Mouse (Mus musculus): ENCODE measurements around the gene Ring1.
A peak's percentile ranks its signal among the peaks of the same experiment; 100 is the strongest.

Ring1 gene

GRCm38 (mm10) chr17:33982136-33982535 is 42.3 kb downstream of the Ring1 start:
- DNase-seq: peak; percentile 64

DNA sequence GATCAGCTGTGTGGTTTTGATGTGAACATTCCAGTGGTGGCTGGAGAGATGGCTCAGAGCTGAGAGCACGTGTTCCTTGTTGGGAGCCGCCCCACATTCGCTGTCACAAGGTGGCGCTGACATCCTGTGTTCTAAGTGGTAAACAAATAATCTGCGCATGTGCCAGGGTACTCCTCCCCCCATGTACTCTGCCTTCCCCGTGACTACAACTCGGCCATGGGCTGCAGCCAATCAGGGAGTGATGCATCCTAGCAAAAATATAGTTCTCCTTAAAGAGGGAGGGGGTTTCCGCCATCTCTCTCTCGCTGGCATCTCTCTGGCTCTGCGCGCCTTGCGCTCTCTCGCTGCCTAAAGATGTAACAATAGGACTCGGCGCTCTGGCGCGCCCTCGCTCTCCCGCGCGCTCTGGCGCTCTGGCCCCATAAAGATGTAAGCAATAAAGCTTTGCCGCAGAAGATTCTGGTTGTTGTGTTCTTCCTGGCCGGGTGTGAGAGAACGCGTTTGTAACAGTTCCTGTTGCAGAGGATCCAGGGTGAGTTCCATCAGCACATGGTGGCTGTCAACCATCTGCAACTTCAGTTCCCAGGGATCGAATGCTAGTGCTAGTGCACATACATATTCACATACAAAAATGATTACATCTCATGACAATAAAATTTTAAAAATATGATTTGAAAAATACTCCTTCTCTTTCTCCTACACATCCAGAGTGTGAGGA is 43.1 kb downstream of the Ring1 start:
- peak; percentile 82 for DNase-seq

DNA sequence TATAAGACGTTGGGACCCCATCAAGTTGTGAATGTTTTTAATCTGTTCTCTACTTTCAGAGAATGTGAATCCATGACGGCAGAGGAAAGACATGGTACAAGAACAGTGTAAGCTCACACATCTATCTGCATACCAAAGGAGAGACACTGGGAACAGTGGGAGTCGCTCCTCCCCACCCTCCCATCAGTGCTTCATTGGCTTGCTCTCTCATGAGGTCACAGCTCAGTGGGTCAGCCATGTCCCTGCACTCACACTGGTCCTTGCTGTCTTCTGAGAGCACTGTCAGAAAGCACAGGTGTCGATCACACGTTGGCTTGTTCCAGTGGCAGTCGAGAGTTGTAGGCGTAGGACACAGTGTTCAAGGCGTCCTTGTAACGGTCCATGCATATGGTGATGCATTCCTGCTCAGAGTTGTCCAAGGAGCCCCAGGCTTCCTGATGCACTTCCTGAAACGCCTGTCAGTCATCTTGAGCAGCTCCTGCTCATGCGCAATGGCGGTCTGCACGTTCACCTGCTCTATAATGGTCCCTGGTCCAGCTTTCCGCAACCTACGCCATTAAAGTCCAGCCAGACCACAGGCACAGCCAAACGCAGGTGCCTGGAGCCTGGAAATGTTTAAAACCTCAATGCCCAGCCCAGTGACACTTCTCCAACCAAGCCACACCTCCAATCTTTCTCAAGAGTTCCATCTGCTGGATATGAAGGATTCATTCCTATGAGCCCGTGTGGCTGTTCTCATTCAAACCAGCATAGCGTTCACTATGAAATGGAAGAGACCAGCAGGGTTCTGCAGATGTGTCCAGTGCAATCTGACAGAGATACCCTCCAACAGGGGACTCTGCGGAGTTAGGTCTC is 44.1 kb downstream of the Ring1 start:
- DNase-seq: no peak

GRCm38 (mm10) chr17:33979512-33980050 is 44.9 kb downstream of the Ring1 start:
- DNase-seq: no peak

- no peak for DNase-seq
Measured at GRCm38 (mm10) chr17:33978631-33979031, 45.8 kb downstream of the Ring1 start.

DNA sequence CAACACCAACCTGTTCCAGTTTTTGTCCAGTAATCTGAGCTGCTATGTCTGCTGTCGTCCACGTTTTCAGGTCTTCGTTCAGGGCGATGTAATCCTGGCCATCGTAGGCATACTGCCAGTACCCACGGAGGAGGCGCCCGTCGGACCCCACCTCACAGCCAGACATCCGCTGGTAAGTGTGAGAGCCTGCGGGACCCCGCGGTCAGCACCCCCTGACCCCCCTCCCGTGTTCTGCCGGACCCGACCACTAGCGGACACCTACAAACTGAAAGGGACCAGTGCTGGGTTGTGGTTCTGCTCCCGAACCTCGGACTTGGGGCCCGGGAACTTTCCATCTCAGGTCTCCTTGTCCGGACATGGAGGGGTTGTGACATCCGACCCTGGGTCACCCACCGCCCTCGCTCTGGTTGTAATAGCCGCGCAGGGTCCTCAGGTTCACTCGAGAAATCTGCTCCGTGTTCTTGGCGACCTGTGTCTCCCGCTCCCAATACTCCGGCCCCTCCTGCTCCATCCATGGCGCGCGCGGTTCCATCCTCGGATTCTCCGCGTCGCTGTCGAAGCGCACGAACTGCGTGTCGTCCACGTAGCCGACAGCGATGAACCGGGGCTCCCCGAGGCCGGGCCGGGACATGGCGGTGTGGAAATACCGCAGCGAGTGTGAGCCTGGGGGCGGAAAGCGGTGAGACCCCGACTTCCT is 46.5 kb downstream of the Ring1 start:
- no peak for DNase-seq

DNA sequence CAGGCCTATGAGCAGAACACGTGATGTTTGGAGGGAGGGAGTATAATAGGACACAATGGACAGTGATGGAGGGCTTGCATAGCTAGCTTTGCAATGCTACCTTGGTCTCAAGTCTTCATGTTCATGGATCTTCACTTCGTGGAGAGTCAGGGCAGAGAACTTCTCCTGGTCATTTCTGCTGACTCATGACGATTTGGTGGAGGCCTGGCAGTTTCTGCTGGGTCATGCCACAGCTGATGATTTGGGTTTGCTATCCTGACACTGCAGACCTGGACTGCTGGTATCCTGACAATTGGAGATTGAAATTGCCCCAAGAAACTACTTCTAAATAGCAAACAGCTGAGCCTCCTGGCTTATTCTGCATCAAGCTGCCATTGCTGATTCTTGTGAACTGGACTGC is 50.9 kb downstream of the Ring1 start:
- DNase-seq: no peak

DNA sequence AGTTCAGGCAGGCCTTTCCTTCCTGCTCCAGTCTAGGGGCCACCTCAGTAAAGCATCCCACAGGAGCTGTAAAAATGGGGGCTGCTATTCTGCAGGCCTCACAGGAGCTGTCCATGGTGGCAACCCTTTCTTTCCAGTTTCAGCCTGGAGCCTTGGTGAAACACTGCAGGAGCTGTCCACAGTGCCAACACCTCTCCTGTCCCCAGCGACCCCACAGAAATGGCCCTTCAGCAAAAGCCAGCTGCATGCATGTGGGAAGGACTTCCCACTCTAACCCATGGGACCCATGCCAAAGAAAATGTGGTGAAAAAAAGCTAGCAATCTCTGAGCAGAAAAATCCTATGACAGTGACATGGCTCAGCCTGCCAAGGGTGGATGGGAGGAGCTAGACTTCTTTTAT is 51.8 kb downstream of the Ring1 start:
- DNase-seq: no peak

Measured in right cerebral cortex, postnatal 14 days (tissue).